Mouse (Mus musculus) forebrain, embryonic 13.5 days (tissue): Measurements from ENCODE around the gene Lamp1. TPM values are rescaled to one million over a fixed set of nuclear protein-coding genes. Genes with fewer than 3 reads are reported as not detected.
A peak's percentile ranks its signal among the peaks of the same experiment; 100 is the strongest.
"Not testable (repeated sequence)": the region's sequence is repeated elsewhere in the genome, so short reads cannot be mapped to it uniquely, and the experiment has no call there.

Experiments used
- ATAC-seq: fragments of 200-750 bp; cut with Nextera tagmentation; 2 replicates; pipeline ENCODE4 v1.8.0; 2017
- H3K27ac ChIP-seq: fragments of 300-500 bp; sonication (generic); 2 replicates; pipeline ENCODE4 v1.5.1; 2015; ENCODE audit warnings: inconsistent platforms, mild to moderate bottlenecking, moderate library complexity
- H3K27me3 ChIP-seq: fragments of 300-500 bp; sonication (generic); 2 replicates; pipeline ENCODE4 v1.6.1; 2015; ENCODE audit warnings: mild to moderate bottlenecking, inconsistent platforms
- H3K36me3 ChIP-seq: fragments of 300-500 bp; sonication (generic); 2 replicates; pipeline ENCODE4 v1.6.1; 2015; ENCODE audit warnings: mild to moderate bottlenecking, inconsistent platforms; ENCODE audit not compliant: poor library complexity, severe bottlenecking
- H3K4me1 ChIP-seq: fragments of 300-500 bp; sonication (generic); 2 replicates; pipeline ENCODE4 v1.6.1; 2015; ENCODE audit warnings: inconsistent platforms
- H3K4me2 ChIP-seq: fragments of 300-500 bp; sonication (generic); 2 replicates; pipeline ENCODE4 v1.6.1; 2015; ENCODE audit warnings: inconsistent platforms, mild to moderate bottlenecking, moderate library complexity
- H3K4me3 ChIP-seq: fragments of 300-500 bp; sonication (generic); 2 replicates; pipeline ENCODE4 v1.5.1; 2015; ENCODE audit warnings: mild to moderate bottlenecking, inconsistent platforms
- H3K9ac ChIP-seq: fragments of 300-500 bp; sonication (generic); 2 replicates; pipeline ENCODE4 v1.6.1; 2015; ENCODE audit warnings: mild to moderate bottlenecking, inconsistent platforms
- H3K9me3 ChIP-seq: fragments of 300-500 bp; sonication (generic); replicated peaks from 2 replicates; pipeline ENCODE4 v1.6.1; 2016; ENCODE audit warnings: inconsistent platforms
- WGBS: fragments of 180-500 bp; shearing (Covaris S2); methylation state at CpG from one replicate; pipeline ENCODE4 v1.1.7; 2015; 5-methylcytosine and 5-hydroxymethylcytosine counted together
- polyA plus RNA-seq: library from polyadenylated mRNA; unstranded; fragments of >200 nt; fragmentation: Nextera tagmentation; extraction: Ambion mirVana; gene quantifications from 2 replicates; pipeline ENCODE4 v1.2.1, GENCODE M21; 2015

Lamp1 gene
- polyA plus RNA-seq = 194 and 201 TPM in 2 replicates

GRCm38 (mm10) chr8:13158718-13159376 lies at the start of gene Lamp1:
Gene Lamp1, plus strand, starts transcription at chr8:13159161.
- Histone ChIP-seq H3K27ac (peak within 1 kb of the TSS; percentile 60), H3K4me1 (peaks cover 29% of the 10 kb centered on the region), H3K9me3 (no peaks in the 10 kb centered on the region), H3K4me3 (peak within 1 kb of the TSS; percentile 99), H3K4me2 (peak within 1 kb of the TSS; percentile 97), H3K27me3 (no peaks in the 10 kb centered on the region), H3K36me3 (0 out of 2 replicates have a peak, but pooled peaks cover 5% of the 10 kb centered on the region), H3K9ac (peak within 1 kb of the TSS; percentile 99)
- peak; percentile 98 for ATAC-seq
- WGBS = under 1% methylated on average over 39 of the region's 50 CpGs

GRCm38 (mm10) chr8:13109416-13109960 lies 49.5 kb upstream of the Lamp1 start:
- Histone ChIP-seq H3K27me3 (no peaks in the 10 kb centered on the region), H3K9me3 (no peaks in the 10 kb centered on the region), H3K4me1 (peaks cover 32% of the 10 kb centered on the region), H3K4me2 (no peak overlapping the region), H3K36me3 (peaks cover 7% of the 10 kb centered on the region; the same call in 1 of the 2 replicates), H3K27ac (no peak overlapping the region), H3K9ac (no peak overlapping the region), H3K4me3 (no peak overlapping the region)
- 83% methylated on average over 1 of the region's 1 CpGs for WGBS
- ATAC-seq = no peak

- peaks cover 22% of the 10 kb centered on the region for H3K4me1 ChIP-seq
- 91% methylated on average over 11 of the region's 11 CpGs for WGBS
- H3K9ac ChIP-seq = no peak overlapping the region
- no peak for ATAC-seq
- H3K27me3 ChIP-seq = no peaks in the 10 kb centered on the region
- 0 out of 2 replicates have a peak overlapping the region, but pooled peaks have one; percentile 12 for H3K27ac ChIP-seq
- no peak overlapping the region for H3K4me3 ChIP-seq
- peaks cover 18% of the 10 kb centered on the region for H3K36me3 ChIP-seq
- no peaks in the 10 kb centered on the region for H3K9me3 ChIP-seq
- H3K4me2 ChIP-seq = no peak overlapping the region
Observed at GRCm38 (mm10) chr8:13111917-13112316, 47.0 kb upstream of the Lamp1 start.

GRCm38 (mm10) chr8:13113232-13113631 lies 45.7 kb upstream of the Lamp1 start:
- H3K9me3 ChIP-seq = no peaks in the 10 kb centered on the region
- ATAC-seq = no peak
- H3K4me1 ChIP-seq = peaks cover 17% of the 10 kb centered on the region; the same call in 1 of the 2 replicates
- H3K36me3 ChIP-seq = peaks cover 23% of the 10 kb centered on the region
- no peak overlapping the region for H3K27ac ChIP-seq
- no peak overlapping the region for H3K9ac ChIP-seq
- no peak overlapping the region for H3K4me2 ChIP-seq
- no peaks in the 10 kb centered on the region for H3K27me3 ChIP-seq
- 95% methylated on average over 4 of the region's 4 CpGs for WGBS
- H3K4me3 ChIP-seq = no peak overlapping the region

GRCm38 (mm10) chr8:13117096-13117495 lies 41.9 kb upstream of the Lamp1 start:
- H3K27me3 ChIP-seq = no peaks in the 10 kb centered on the region
- H3K4me3 ChIP-seq = no peak overlapping the region
- no peaks in the 10 kb centered on the region for H3K9me3 ChIP-seq
- H3K4me1 ChIP-seq = no peaks in the 10 kb centered on the region
- no peak for ATAC-seq
- no peak overlapping the region for H3K4me2 ChIP-seq
- H3K27ac ChIP-seq = no peak overlapping the region
- 92% methylated on average over 2 of the region's 2 CpGs for WGBS
- H3K36me3 ChIP-seq = peaks cover 49% of the 10 kb centered on the region
- H3K9ac ChIP-seq = no peak overlapping the region

- H3K4me2 ChIP-seq = no peak overlapping the region
- no peaks in the 10 kb centered on the region for H3K4me1 ChIP-seq
- no peak for ATAC-seq
- H3K36me3 ChIP-seq = peaks cover 58% of the 10 kb centered on the region
- no peaks in the 10 kb centered on the region for H3K9me3 ChIP-seq
- H3K27me3 ChIP-seq = no peaks in the 10 kb centered on the region
- no peak overlapping the region for H3K9ac ChIP-seq
- H3K27ac ChIP-seq = no peak overlapping the region
- H3K4me3 ChIP-seq = no peak overlapping the region
- 94% methylated on average over 3 of the region's 3 CpGs for WGBS
Observed at GRCm38 (mm10) chr8:13118516-13118915, 40.4 kb upstream of the Lamp1 start.

- no peak overlapping the region for H3K9ac ChIP-seq
- H3K36me3 ChIP-seq = peaks cover 67% of the 10 kb centered on the region
- H3K4me3 ChIP-seq = no peak overlapping the region
- H3K27ac ChIP-seq = no peak overlapping the region
- ATAC-seq = no peak
- no peaks in the 10 kb centered on the region for H3K4me1 ChIP-seq
- WGBS = 91% methylated on average over 7 of the region's 7 CpGs
- no peaks in the 10 kb centered on the region for H3K27me3 ChIP-seq
- H3K4me2 ChIP-seq = no peak overlapping the region
- no peaks in the 10 kb centered on the region for H3K9me3 ChIP-seq
Observed at GRCm38 (mm10) chr8:13120882-13121665, 37.9 kb upstream of the Lamp1 start.

- WGBS = 95% methylated on average over 7 of the region's 7 CpGs
- no peaks in the 10 kb centered on the region for H3K9me3 ChIP-seq
- H3K27ac ChIP-seq = no peak overlapping the region
- no peaks in the 10 kb centered on the region for H3K27me3 ChIP-seq
- no peak overlapping the region for H3K9ac ChIP-seq
- no peak overlapping the region for H3K4me2 ChIP-seq
- no peak for ATAC-seq
- H3K4me3 ChIP-seq = no peak overlapping the region
- H3K36me3 ChIP-seq = peaks cover 80% of the 10 kb centered on the region
- no peaks in the 10 kb centered on the region for H3K4me1 ChIP-seq
Observed at GRCm38 (mm10) chr8:13122887-13123421, 36.0 kb upstream of the Lamp1 start.

- Histone ChIP-seq H3K9me3 (no peaks in the 10 kb centered on the region), H3K4me1 (no peaks in the 10 kb centered on the region), H3K27me3 (no peaks in the 10 kb centered on the region), H3K4me2 (no peak overlapping the region), H3K4me3 (no peak overlapping the region), H3K27ac (no peak overlapping the region), H3K9ac (no peak overlapping the region), H3K36me3 (peaks cover 81% of the 10 kb centered on the region)
- WGBS = 94% methylated on average over 8 of the region's 8 CpGs
- no peak for ATAC-seq
Observed at GRCm38 (mm10) chr8:13124897-13125296, 34.1 kb upstream of the Lamp1 start.

GRCm38 (mm10) chr8:13132220-13132619 lies 26.7 kb upstream of the Lamp1 start:
- ATAC-seq, H3K9ac ChIP-seq, H3K27me3 ChIP-seq, H3K4me3 ChIP-seq, H3K4me2 ChIP-seq, H3K4me1 ChIP-seq, H3K27ac ChIP-seq, H3K9me3 ChIP-seq: not testable (repeated sequence)
- peaks cover 87% of the 10 kb centered on the region for H3K36me3 ChIP-seq
- WGBS = 67% methylated on average over 9 of the region's 9 CpGs

- Histone ChIP-seq H3K27me3 (no peaks in the 10 kb centered on the region), H3K4me1 (no peaks in the 10 kb centered on the region), H3K36me3 (peaks cover 98% of the 10 kb centered on the region), H3K27ac (no peak overlapping the region), H3K9ac (no peak overlapping the region), H3K4me2 (no peak overlapping the region), H3K9me3 (no peaks in the 10 kb centered on the region), H3K4me3 (no peak overlapping the region)
- WGBS = 92% methylated on average over 6 of the region's 6 CpGs
- no peak for ATAC-seq
Observed at GRCm38 (mm10) chr8:13139641-13140182, 19.2 kb upstream of the Lamp1 start.

- 93% methylated on average over 5 of the region's 5 CpGs for WGBS
Observed at GRCm38 (mm10) chr8:13141681-13142080, 17.3 kb upstream of the Lamp1 start.

More at GRCm38 (mm10) chr8:13141681-13142080, 17.3 kb upstream of the Lamp1 start:
- no peak overlapping the region for H3K9ac ChIP-seq
- no peaks in the 10 kb centered on the region for H3K4me1 ChIP-seq
- H3K27me3 ChIP-seq = no peaks in the 10 kb centered on the region
- no peak for ATAC-seq
- peaks cover 98% of the 10 kb centered on the region for H3K36me3 ChIP-seq
- H3K27ac ChIP-seq = no peak overlapping the region
- no peak overlapping the region for H3K4me3 ChIP-seq
- no peak overlapping the region for H3K4me2 ChIP-seq
- no peaks in the 10 kb centered on the region for H3K9me3 ChIP-seq
